Mouse (Mus musculus): ENCODE data around the gene Thsd7b. TPM values are rescaled to one million over a fixed set of nuclear protein-coding genes. Genes with fewer than 3 reads are reported as not detected.

Gene Thsd7b
- polyA plus RNA-seq, 1 experiment from 2014 or later, result 1.3 TPM

DNA sequence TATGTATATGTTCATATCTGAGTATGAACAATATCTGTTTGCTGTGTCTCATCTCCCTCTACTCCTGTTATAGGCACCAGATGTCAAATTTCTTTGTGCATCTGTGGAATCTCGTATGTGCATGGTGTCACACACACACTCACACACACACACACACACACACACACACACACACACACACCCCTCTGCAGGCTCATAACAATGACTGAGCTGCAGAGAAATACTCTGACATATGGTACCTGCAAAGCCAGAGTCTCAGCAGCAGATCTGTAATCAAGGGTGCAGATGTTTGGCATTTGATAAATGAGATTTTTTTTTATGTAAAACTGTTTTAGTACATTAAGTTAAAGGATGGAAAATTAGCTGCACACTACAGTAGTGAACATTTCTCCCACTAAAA, 92.5 kb downstream of the Thsd7b start:
- Histone ChIP-seq H3K4me3 (replicated peaks) (no peak overlapping the region), H3K36me3 (no peaks in the 10 kb centered on the region), H3K27me3 (no peaks in the 10 kb centered on the region), H3K9ac (replicated peaks) (no peak overlapping the region), H3K27ac (no peak overlapping the region), H3K4me1 (replicated peaks) (no peaks in the 10 kb centered on the region), H3K9me3 (no peaks in the 10 kb centered on the region), H3K4me2 (no peak overlapping the region)
- 55% methylated on average over 1 of the region's 1 CpGs for WGBS
- ATAC-seq (ENCODE audit: insufficient number of reproducible peaks, insufficient read depth, low FRiP score, low TSS enrichment, low read depth), result no peak

DNA sequence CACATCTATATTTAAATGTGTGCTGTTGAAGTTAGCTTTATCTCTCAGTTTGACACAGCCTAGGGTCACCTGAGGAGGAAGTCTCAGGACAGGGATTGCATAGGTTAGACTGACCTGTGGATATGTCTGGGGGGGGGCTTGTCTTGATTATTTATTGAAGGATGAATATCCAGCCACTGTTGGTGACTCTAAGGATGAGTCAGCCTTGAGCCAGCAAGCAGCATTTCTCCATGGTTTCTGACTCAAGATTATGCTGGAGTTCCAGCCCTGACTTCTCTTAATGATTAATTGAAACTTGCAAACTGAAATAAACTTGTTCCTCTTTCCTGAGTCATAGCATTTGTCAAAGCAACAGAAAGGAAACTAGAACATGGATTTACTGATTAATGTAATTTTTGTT, 113.4 kb downstream of the Thsd7b start:
- H3K27me3 ChIP-seq, result no peaks in the 10 kb centered on the region
- H3K36me3 ChIP-seq, result no peaks in the 10 kb centered on the region
- no peak overlapping the region for H3K9ac ChIP-seq (replicated peaks)
- H3K4me3 ChIP-seq (replicated peaks), result no peak overlapping the region
- H3K9me3 ChIP-seq, result no peaks in the 10 kb centered on the region
- no peaks in the 10 kb centered on the region for H3K4me1 ChIP-seq (replicated peaks)
- H3K4me2 ChIP-seq, result no peak overlapping the region
- no peak overlapping the region for H3K27ac ChIP-seq
- ATAC-seq (ENCODE audit: insufficient number of reproducible peaks, insufficient read depth, low FRiP score, low TSS enrichment, low read depth), result no peak

DNA sequence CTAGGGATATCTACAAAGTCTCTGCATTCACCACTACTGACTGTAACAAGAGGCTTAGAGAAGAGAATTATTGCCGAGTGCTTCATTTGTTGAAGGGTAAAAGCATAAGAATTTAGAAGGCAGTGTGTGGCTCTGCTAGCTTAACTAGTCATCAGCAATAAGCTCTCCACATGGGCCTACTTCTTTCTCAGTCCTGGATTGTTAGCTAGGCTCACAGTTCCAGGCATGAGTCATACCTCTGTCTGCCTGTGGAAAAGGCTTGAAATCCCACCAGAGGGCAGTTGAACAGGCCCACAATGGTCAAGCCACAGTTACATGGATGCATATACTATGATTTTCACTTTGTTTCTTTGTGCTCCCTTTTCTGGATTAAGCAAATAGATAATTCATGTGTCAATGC, 138.5 kb downstream of the Thsd7b start:
- H3K4me3 ChIP-seq (replicated peaks), result no peak overlapping the region
- 91% methylated on average over 1 of the region's 1 CpGs for WGBS
- no peak overlapping the region for H3K9ac ChIP-seq (replicated peaks)
- no peaks in the 10 kb centered on the region for H3K4me1 ChIP-seq (replicated peaks)
- H3K27ac ChIP-seq, result no peak overlapping the region
- no peaks in the 10 kb centered on the region for H3K27me3 ChIP-seq
- H3K4me2 ChIP-seq, result no peak overlapping the region
- no peaks in the 10 kb centered on the region for H3K9me3 ChIP-seq
- H3K36me3 ChIP-seq, result no peaks in the 10 kb centered on the region
- ATAC-seq (ENCODE audit: insufficient number of reproducible peaks, insufficient read depth, low FRiP score, low TSS enrichment, low read depth), result no peak

DNA sequence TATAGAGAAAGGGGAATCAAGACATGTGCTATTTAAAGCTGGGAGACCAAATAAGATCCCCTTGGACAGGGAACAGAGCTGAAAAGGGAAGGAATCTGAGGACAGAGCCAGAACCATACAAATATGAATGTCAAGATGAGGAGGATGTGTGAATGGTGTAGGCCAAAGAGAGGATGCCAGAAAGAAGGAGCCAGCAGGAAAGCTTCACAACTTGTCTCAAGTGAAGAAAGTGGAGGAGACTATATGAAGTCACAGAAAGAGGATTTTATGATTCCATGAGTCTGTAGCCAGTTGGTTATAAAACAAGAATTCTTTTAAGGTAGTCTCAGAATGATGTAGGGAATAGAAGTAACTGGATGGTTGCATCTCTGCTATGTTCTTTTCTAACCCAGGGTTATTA, 148.5 kb downstream of the Thsd7b start:
- Histone ChIP-seq H3K4me3 (replicated peaks) (no peak overlapping the region), H3K9ac (replicated peaks) (no peak overlapping the region)
- ATAC-seq (ENCODE audit: insufficient number of reproducible peaks, insufficient read depth, low FRiP score, low TSS enrichment, low read depth), result no peak

DNA sequence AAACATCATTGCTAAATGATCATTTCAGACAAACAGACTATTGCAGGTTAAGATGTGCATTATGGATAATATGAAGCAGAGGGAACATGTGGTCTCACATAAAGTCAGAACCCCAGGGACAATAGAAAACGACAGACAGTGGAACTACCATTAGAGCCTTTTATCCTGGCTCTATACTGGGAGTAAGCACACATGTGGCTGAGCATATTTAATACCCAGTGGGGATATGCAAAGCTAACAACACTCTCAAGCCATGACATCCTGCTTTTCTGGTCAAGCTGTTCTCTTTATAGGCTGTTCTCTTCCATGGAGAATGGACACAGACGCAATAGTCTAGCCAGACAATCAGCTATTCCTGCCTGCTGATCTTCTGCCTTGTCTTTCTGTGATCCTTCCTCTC, 191.3 kb downstream of the Thsd7b start:
- no peak for ATAC-seq (ENCODE audit: insufficient number of reproducible peaks, insufficient read depth, low FRiP score, low TSS enrichment, low read depth)
- 74% methylated on average over 2 of the region's 2 CpGs for WGBS

More for the DNA sequence above, 148.5 kb downstream of the Thsd7b start:
- Histone ChIP-seq H3K36me3 (no peaks in the 10 kb centered on the region), H3K9me3 (no peaks in the 10 kb centered on the region), H3K27ac (no peak overlapping the region), H3K4me1 (replicated peaks) (no peaks in the 10 kb centered on the region), H3K4me2 (no peak overlapping the region), H3K27me3 (no peaks in the 10 kb centered on the region)

DNA sequence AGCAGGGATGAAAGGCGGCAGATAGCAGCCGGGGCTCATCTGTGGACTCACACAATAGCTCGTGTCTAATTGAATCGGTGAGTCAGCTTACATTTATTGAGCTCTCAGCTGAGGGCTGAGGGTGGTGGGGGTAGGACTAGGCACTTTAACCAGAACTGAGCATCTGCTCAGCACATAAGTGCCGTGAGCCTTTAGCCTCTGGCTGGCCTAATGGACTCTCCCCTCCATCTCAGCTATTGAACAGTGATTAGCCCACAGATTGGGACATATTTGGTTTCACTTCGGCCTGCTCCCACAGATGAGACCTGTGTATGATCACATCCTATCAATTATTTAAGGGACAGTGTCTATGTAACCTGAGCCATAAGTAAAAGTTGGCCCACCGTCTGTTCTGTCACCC, 200.4 kb downstream of the Thsd7b start:
- ATAC-seq (ENCODE audit: insufficient number of reproducible peaks, insufficient read depth, low FRiP score, low TSS enrichment, low read depth), result no peak
- Histone ChIP-seq H3K27me3 (no peaks in the 10 kb centered on the region), H3K4me1 (replicated peaks) (no peaks in the 10 kb centered on the region), H3K9ac (replicated peaks) (no peak overlapping the region), H3K9me3 (no peaks in the 10 kb centered on the region), H3K4me3 (replicated peaks) (no peak overlapping the region), H3K36me3 (no peaks in the 10 kb centered on the region), H3K27ac (no peak overlapping the region), H3K4me2 (no peak overlapping the region)
- 80% methylated on average over 7 of the region's 7 CpGs for WGBS

More for the DNA sequence above, 191.3 kb downstream of the Thsd7b start:
- Histone ChIP-seq H3K4me3 (replicated peaks) (no peak overlapping the region), H3K9ac (replicated peaks) (no peak overlapping the region), H3K36me3 (no peaks in the 10 kb centered on the region), H3K4me1 (replicated peaks) (no peaks in the 10 kb centered on the region), H3K9me3 (no peaks in the 10 kb centered on the region), H3K27ac (no peak overlapping the region), H3K4me2 (no peak overlapping the region), H3K27me3 (no peaks in the 10 kb centered on the region)

DNA sequence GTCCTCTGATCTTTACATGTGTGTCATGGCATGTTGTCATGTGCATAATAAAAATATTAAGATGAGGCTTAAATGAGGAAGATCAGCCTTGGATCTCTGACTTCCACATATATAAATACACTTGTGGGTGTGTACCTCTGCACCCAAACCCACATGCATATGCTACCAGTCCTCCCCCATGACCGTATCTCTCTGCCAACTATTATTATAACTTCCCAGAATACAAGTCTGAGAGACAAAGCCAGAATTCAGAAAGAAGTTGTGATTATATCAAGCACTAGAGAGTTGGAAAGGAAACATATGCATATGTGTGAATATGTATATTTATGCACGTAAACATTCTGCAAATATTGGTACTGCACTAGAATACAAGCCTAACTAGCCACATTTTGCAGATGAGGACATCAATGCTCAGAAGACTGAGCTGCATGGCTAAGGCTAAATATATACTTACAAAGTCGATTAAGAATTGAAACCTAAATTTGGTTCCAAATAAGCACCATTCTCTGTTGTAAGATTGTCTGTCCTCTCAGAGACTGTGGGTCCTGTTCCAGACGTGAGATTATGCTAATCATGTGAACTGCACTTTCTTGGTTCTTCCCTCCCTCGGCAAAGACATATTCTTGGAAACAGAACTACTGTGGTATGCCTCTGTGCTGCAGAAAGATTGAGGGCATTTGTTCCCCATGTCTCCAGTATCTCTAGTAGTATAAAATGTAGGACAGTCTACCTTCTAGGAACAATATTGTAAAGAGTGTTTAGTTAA, 211.3 kb downstream of the Thsd7b start:
- Histone ChIP-seq H3K36me3 (no peaks in the 10 kb centered on the region), H3K4me3 (replicated peaks) (no peak overlapping the region), H3K27me3 (no peaks in the 10 kb centered on the region), H3K4me2 (no peak overlapping the region), H3K4me1 (replicated peaks) (no peaks in the 10 kb centered on the region), H3K9ac (replicated peaks) (no peak overlapping the region), H3K9me3 (no peaks in the 10 kb centered on the region), H3K27ac (no peak overlapping the region)
- ATAC-seq (ENCODE audit: insufficient number of reproducible peaks, insufficient read depth, low FRiP score, low TSS enrichment, low read depth), result no peak
- 78% methylated on average over 5 of the region's 5 CpGs for WGBS

DNA sequence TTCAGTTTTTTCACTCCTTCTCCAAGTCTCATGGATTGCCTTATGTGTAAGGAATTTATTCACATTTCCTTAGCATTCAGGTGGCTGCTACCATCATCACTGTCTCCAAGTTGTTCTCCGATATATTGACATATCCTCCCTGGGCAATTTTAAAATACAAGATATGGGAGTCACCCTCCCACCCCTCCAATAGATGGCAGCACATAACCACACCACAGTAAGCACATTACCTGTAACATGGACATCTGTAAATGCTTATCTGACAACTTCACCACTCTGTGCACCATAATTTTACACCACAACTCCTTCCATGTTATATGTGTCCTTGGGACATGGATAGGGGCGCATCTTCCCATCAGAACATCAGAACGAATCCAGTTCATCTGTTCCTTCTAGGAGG, 218.0 kb downstream of the Thsd7b start:
- Histone ChIP-seq H3K4me1 (replicated peaks) (no peaks in the 10 kb centered on the region), H3K27me3 (no peaks in the 10 kb centered on the region), H3K9ac (replicated peaks) (no peak overlapping the region), H3K4me3 (replicated peaks) (no peak overlapping the region), H3K27ac (no peak overlapping the region), H3K9me3 (no peaks in the 10 kb centered on the region), H3K4me2 (no peak overlapping the region), H3K36me3 (no peaks in the 10 kb centered on the region)
- WGBS, result 83% methylated on average over 3 of the region's 3 CpGs
- ATAC-seq (ENCODE audit: insufficient number of reproducible peaks, insufficient read depth, low FRiP score, low TSS enrichment, low read depth), result no peak

DNA sequence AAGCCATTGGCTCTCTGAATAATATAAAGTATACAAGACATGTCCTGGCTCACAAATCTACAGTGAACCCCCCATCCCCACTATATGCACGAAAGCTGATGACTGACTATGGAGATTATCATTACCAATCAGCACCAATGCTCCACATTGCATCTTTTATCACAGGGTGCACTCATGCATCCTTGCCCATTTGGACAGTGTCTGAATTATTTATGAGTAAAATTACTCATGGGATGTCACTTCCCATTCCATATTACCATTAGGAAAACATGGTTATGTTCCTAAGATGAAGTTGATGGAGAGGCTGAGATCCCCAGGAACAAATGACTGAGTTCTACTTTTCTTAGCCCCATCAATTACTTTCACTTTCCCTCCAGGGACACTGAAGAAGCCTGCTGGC, 220.8 kb downstream of the Thsd7b start:
- Histone ChIP-seq H3K9ac (replicated peaks) (no peak overlapping the region), H3K4me2 (no peak overlapping the region), H3K4me1 (replicated peaks) (no peaks in the 10 kb centered on the region), H3K9me3 (no peaks in the 10 kb centered on the region), H3K36me3 (no peaks in the 10 kb centered on the region), H3K27ac (no peak overlapping the region), H3K27me3 (no peaks in the 10 kb centered on the region), H3K4me3 (replicated peaks) (no peak overlapping the region)
- WGBS, result 79% methylated on average over 1 of the region's 1 CpGs
- no peak for ATAC-seq (ENCODE audit: insufficient number of reproducible peaks, insufficient read depth, low FRiP score, low TSS enrichment, low read depth)

DNA sequence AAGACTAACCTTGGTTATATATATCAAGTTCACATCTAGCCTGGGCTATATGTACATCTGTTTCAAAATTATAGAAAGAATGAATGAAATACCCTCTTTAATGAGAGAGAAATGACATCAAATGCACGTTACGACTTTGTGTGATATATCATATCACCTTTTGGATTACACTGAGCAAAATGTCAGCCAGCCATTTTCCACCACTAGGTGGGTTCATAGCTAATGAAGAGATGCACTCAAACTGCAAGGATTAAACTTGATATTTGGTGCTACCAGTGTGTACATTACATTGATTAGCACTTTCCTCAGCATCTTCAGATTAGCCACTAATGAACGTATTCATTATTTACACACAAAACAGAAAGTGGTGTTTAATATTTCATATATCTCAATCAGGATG, 228.6 kb downstream of the Thsd7b start:
- Histone ChIP-seq H3K4me3 (replicated peaks) (no peak overlapping the region), H3K27ac (no peak overlapping the region), H3K9ac (replicated peaks) (no peak overlapping the region), H3K36me3 (no peaks in the 10 kb centered on the region), H3K4me1 (replicated peaks) (no peaks in the 10 kb centered on the region), H3K4me2 (no peak overlapping the region), H3K9me3 (no peaks in the 10 kb centered on the region), H3K27me3 (no peaks in the 10 kb centered on the region)
- no peak for ATAC-seq (ENCODE audit: insufficient number of reproducible peaks, insufficient read depth, low FRiP score, low TSS enrichment, low read depth)
- 76% methylated on average over 3 of the region's 3 CpGs for WGBS

DNA sequence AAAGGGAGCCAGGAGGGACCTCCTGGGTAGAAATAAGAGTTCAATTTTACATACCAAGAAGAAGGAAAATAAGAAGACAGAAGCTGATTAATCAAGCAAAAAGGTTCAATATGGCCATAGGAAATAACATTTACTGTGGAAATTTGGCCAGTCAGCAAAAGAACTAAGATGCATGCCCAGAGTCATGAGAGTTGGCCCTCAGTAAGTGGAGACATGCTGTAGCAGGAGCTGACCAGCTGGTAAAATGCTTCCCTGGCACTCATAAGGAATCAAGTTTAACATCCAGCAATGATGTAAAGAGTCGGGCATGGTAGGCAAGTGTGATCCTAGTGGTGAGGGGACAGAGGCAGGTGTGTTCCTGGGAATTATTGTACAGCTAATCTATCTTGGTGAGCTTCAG, 243.3 kb downstream of the Thsd7b start:
- Histone ChIP-seq H3K27me3 (no peaks in the 10 kb centered on the region), H3K4me1 (replicated peaks) (no peaks in the 10 kb centered on the region), H3K36me3 (no peaks in the 10 kb centered on the region), H3K4me3 (replicated peaks) (no peak overlapping the region), H3K4me2 (no peak overlapping the region), H3K9ac (replicated peaks) (no peak overlapping the region), H3K9me3 (no peaks in the 10 kb centered on the region), H3K27ac (no peak overlapping the region)
- 97% methylated on average over 1 of the region's 1 CpGs for WGBS
- ATAC-seq (ENCODE audit: insufficient number of reproducible peaks, insufficient read depth, low FRiP score, low TSS enrichment, low read depth), result no peak

DNA sequence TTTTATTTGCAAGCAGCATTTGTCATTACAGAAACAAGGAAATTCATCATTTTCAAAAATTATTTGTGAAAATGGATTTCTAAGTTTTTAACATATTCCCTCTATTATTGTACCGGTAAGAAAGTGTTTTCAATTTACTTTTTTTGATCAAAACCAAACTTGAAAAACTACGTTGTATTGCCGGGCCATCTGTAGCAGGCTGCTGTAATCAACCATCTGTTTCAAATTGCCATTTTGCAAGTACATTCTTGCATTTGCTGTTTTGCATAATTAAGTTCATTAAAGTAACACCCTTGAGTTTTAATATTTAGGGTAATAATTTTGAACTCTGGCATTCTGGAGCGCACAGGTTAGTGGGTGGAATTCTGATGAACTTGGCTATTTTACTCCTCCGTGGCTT, 246.6 kb downstream of the Thsd7b start:
- ATAC-seq (ENCODE audit: insufficient number of reproducible peaks, insufficient read depth, low FRiP score, low TSS enrichment, low read depth), result no peak
- WGBS, result 72% methylated on average over 5 of the region's 5 CpGs
- H3K4me2 ChIP-seq, result no peak overlapping the region
- no peaks in the 10 kb centered on the region for H3K4me1 ChIP-seq (replicated peaks)
- no peak overlapping the region for H3K4me3 ChIP-seq (replicated peaks)
- no peaks in the 10 kb centered on the region for H3K9me3 ChIP-seq
- no peaks in the 10 kb centered on the region for H3K27me3 ChIP-seq
- H3K27ac ChIP-seq, result no peak overlapping the region
- H3K36me3 ChIP-seq, result no peaks in the 10 kb centered on the region
- H3K9ac ChIP-seq (replicated peaks), result no peak overlapping the region

All from limb, embryonic 12.5 days (tissue).